Mouse (Mus musculus) frontal cortex, postnatal 14 days (tissue): Measurements from ENCODE around the gene Gcnt2.
A peak's percentile ranks its signal among the peaks of the same experiment; 100 is the strongest.
"Not testable (repeated sequence)": the region's sequence is repeated elsewhere in the genome, so short reads cannot be mapped to it uniquely, and the experiment has no call there.

ENCODE experiments used
- DNase-seq, 2 experiments: peaks; one replicate each; pipeline ENCODE4 v3.0.0; 2022; ENCODE audit warnings: low spot score in 2 of 2

The Gcnt2 gene

DNA sequence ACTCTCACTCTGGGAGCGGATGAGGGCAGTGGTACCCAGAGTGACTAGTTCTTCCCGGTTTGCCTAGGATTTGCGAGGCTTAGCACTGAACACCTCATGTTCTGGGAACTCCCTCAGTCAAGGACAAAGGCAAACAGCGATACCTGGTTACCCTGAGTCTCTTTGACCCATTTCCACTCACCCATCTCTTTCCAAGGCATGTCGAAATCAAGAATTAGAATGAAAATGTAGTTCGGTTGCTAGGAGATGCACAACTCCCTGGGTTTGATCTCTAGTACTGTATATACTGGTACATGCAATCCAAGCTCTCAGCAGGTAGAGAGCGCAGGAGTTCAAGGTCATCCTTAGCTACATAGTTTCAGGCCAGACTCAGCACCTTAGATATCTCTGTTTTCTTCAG lies 47.0 kb downstream of the Gcnt2 start:
- no peak for DNase-seq

DNA sequence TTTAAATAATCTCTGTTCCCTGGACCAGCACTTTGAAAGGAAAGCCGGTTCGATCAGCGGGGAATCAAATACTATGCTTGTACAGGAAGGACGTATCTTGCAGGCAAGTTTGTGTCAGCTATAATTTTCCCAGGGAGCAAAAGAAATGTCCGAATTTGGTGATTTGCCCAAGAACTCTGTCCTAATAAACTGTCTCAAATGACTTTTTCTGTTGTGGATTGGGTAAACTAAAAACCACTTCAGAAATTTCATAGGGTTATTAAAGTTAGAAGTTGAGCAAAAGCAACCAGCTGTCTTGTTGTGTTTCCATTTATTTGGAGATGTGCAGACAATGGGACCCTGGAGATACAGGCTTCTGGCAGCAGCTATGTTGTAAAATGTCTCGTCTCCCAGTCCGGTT lies 47.7 kb downstream of the Gcnt2 start:
- DNase-seq, result no peak

- DNase-seq, result no peak
Measured at GRCm38 (mm10) chr13:40908044-40908443, 48.5 kb downstream of the Gcnt2 start.

GRCm38 (mm10) chr13:40909060-40909459 lies 49.5 kb downstream of the Gcnt2 start:
- DNase-seq, result no peak

DNA sequence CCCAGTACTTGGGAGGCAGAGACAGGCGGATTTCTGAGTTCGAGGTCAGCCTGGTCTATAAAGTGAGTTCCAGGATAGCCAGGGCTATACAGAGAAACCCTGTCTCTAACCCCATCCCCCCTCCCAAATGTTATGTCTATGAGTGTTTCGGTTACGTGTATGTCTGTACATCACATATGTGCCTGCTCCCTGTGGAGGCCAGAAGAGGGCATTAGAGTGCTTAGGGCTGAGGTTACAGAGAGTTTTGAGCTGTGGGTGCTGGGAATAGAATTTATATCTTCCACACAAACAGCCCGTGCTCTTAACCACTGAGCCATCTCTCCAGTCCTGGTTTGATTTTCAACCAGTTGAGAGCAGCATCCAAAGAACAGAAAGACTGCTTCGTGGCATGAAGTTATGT lies 50.5 kb downstream of the Gcnt2 start:
- DNase-seq, result no peak

DNA sequence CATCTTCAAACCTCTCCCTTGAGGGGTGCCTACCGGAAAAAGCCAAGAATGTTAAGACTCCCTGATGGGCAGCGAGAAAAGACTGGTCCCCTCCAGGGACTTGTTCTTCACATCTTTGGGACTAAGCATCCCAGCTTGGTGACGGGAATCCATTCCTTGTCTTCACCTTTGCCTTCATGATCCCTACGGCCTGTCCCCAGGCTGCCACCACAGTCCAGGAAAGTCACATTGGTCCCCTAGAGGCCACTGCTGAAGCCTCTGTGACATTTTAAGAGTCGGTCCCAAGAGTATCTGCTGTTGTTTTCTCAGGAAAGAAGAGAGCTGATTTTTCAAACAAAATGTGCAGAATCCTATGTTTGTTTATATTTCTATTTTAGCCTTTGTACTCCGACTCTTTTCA lies 52.4 kb downstream of the Gcnt2 start:
- no peak for DNase-seq

DNA sequence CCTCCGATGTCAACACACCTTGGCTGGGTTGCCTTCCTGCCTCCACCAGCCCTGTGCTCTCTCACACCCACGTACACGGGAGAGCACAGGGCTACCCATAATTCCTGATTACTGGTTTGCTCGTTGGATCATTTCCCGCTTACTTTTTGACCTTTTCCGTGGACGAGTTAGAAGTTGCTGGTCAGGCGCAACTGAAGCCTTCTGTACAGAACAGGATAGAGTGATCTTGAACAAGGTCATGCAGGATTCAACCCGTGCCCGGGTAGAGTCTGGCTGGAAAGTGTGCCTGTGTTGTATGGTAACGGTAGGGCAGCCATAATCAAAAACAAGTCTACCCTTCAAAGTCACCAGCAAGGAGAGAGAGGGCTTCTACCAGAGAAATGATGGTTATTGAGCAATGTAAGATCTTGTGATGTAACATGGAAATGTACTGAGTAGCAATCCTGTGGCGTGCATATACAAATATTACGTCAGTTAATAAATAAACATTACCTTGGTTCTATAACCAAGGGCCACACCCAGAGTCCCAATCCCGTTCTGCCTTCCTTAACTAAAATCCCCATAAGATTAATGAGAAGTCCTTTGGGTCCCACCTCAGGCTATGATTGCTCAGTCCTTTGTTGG lies 54.0 kb downstream of the Gcnt2 start:
- no peak for DNase-seq

DNA sequence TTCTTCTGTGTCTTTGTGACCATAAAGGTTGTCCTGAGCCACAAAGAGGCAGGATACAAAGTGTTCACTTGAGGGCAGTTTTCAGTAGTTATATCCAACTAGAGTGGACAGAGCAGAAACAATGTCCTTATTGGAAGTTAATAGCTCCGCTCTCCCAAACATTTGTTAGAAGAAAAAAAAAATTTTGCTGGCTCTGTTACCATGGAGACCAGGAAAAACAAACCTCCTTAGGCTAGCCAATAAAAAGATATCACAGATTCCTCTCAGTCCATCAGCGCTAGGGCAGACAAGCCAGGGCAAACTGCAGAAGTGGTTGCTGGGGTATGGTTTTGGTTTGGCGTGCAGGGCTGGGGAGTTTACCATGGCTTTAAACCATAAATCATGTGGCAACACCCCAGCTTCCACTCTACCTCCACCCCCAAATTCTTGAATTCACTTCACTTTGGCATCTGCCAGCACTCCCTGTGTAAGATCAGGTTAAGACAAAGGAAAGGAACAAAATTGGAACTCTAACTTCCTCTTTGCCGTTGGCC lies 54.6 kb downstream of the Gcnt2 start:
- DNase-seq, result no peak

DNA sequence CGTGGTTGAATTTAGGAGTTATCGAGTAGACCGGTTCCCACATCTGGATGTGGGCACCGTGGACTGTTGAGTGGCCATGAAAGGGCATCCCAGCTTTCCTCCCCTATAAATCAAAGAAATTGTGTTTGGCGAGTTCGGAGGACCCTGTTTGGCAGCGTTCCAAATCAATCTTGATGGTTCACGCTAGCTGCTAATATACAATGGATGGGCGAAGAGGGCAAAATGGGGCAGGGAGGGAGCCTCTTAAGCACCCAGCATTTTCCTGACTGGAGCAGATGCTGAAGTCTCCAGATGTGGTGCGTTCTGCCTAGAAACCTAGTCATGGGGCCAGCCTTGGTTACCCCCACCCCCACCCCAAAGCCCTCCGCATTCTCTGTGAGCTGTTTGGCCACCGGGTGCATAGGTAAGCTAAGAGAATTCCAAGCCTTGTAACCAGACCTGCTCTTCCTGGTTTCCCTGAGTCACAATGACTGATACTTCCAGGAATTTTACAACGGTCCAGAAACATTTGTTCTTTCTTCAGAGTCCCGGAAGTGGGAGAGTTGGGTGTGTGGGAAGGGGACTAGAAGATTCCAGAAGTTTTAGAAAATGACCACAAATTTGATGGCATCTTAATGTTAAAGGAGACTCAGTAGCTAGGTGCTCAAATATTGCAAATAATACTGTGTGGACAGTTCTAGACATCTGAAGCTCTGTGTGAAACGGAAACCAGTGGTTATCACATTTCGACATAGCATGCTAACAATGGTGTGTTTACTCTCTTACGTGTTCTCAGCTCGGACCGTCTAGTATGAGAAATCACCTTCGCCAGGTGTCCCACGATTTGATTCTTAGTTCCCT lies 57.0 kb downstream of the Gcnt2 start:
- DNase-seq, result no peak

GRCm38 (mm10) chr13:40917161-40918091 lies 57.9 kb downstream of the Gcnt2 start:
- peak; percentile 27 to 31 for DNase-seq

DNA sequence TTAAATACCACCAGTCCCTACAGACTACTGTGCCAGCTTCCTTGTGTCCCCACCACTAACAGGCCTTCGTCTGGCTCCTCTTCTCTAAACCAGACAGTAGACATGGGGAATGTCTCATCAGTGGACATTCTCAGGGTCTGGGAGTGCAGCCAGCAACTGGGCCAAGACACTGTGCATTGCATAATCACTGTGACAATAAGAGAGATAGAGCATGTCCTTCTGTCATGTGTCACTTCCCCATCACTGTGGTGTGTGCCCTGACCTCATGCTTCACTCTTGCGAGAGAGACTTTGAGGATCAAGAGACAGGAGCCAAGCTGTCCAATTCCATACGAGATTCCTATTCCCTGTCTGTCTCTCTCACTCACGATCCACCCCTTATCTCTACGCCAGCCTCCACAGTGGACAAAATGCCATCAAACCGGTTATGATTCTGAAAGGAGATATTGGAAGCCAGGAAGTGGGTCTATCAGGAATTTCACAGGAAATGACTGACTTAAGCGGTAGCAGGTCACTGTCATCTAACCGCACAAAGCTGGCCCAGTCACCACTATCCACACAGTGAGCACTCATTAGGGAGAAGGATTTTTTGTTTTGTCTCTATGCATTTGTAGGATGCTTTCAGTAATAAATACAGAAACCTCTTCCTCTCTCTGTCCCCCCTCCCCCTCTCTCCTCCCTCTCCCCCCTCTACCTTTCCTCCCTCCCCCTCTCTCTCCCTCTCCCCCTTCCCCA lies 61.9 kb downstream of the Gcnt2 start:
- DNase-seq, result no peak

DNA sequence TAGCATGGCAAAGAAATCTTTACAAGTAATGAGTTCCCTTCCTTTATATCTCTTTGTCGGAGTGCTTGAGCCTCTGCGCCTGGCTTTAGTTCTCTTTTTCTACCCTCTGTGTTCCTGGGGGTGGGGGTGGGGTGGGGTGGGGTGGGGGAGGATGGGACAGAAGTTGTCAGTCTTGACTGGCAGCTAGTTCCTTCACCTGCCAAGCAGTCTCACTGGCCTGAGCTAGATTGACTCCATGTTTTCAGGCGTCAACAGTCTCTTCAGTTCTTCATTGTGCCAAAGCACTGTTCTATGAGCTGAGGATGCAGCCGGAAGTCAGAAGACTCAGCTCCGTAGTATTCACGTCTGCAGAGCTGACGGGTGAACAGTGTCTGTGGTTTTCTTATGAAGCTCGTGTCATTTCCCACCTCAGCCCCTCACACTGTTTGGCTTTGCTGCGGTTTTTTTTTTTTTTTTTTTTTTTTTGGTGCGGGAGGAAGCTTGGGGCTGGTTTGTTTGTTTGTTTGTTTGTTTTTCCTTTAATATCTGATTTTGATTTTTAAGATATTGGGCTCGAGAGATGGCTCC lies 62.8 kb downstream of the Gcnt2 start:
- DNase-seq, result no peak

- no peak for DNase-seq
Measured at GRCm38 (mm10) chr13:40923756-40924315, 64.3 kb downstream of the Gcnt2 start.

- DNase-seq, result no peak
Measured at GRCm38 (mm10) chr13:40928192-40928898, 68.8 kb downstream of the Gcnt2 start.

DNA sequence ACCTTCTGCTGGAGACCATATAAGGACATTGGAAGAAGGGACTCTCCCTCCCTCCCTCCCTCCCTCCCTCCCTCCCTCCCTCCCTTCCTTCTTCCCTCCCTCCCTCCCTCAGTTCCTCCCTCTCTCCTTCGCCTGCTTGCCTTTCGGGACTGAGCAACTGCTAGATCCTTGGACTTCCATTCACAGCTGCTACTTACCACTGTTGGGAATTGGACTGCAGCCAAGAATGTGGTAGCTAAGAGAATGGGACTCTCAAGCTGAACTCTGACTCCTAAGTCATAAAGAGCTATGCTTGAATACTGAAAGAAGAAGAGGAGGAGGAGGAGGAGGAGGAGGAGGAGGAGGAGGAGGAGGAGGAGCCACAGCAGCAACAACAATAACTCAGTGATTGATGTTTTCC lies 72.3 kb downstream of the Gcnt2 start:
- DNase-seq, result not testable (repeated sequence)

DNA sequence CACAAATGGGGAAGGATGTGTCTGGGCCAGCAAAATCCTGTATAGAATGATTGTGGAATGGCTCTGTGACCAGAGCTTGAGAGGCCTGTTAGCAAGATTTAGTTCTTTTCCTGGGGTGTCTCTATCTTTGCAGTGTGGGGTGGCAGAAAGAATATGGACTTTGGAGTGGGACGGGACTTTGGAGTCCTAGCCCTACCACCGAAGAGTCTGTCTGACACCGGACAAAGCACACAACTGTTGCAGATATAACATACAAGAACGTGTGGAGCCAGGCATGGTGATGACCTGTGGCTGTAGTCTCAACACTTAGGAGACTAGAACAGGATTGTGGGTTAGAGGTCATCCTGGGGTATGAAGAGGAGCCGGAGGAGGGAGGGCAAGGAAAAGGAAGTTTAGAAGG lies 73.0 kb downstream of the Gcnt2 start:
- no peak for DNase-seq

DNA sequence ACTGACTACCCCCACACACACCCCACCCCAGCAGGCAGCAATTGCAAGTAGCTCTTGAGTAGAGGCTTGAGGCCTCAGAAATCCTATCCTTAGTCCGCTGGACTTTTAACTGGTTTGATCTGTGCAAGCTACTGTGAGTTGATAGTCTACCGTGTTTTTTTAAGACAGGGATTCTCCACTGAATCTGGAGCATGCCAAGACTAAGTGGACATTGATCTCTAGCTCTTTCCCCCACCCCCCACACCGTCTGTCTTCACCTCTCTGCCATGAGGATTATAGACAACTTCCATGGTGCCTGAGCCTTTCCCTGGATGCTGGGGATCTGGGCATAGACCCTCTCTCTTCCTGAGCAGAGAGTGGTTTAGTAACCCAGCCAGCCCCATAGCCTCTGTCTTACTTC lies 74.8 kb downstream of the Gcnt2 start:
- DNase-seq, result no peak

- DNase-seq, result no peak
Measured at GRCm38 (mm10) chr13:40937586-40937985, 78.0 kb downstream of the Gcnt2 start.

- DNase-seq, result no peak
Measured at GRCm38 (mm10) chr13:40938485-40939357, 79.2 kb downstream of the Gcnt2 start.
